Mouse (Mus musculus): Measurements from ENCODE around the gene Slc39a13. TPM values are rescaled to one million over a fixed set of nuclear protein-coding genes. Genes with fewer than 3 reads are reported as not detected.
"Not testable (repeated sequence)": the region's sequence is repeated elsewhere in the genome, so short reads cannot be mapped to it uniquely, and the experiment has no call there.

Slc39a13 gene
- polyA plus RNA-seq, 1 experiment from 2014 or later, result 22.6 TPM

DNA sequence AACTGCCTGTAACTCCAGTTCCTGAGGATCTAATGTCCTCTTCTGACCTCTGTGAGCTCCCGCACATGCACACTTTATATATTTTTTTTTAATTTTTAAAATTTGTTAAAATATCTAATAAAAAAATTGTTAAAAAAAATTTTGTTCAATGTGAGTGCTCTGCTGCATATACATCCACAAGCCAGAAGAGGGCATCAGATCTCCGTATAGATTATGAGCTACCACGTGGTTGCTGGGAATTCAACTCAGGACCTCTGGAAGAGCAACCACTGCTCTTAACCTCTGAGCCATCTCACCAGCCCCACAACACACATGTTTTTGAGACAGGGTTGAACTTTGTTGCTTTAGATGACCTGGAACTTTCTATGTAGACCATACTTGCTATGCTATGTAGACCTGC is 37.2 kb downstream of the Slc39a13 start:
- Histone ChIP-seq H3K9ac (no peak overlapping the region), H3K27me3 (no peaks in the 10 kb centered on the region), H3K36me3 (replicated peaks) (no peaks in the 10 kb centered on the region), H3K27ac (no peak overlapping the region), H3K4me2 (no peak overlapping the region), H3K4me1 (peaks cover 2% of the 10 kb centered on the region; the same call in 1 of the 2 replicates), H3K4me3 (replicated peaks) (no peak overlapping the region), H3K9me3 (no peaks in the 10 kb centered on the region)
- WGBS, result 23% methylated on average over 3 of the region's 3 CpGs
- ATAC-seq (ENCODE audit: low FRiP score), result no peak

DNA sequence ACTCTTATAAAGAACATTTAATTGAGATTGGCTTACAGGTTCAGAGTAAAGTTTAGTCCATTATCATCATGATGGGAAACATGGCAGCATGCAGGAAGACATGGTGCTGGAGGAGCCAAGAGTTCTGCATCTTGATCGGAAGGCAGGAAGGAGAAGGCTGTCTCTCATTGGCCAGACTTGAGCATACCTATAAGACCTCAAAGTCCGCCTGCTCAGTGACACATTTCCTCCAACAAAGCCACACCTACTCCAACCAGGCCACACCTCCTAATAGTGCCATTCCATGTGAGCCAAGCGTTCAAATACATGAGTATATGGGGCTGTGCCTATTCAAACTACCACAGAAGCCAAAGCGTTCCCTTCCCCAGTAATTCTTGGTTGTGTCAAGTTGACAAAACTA is 39.0 kb downstream of the Slc39a13 start:
- no peak for ATAC-seq (ENCODE audit: low FRiP score)
- Histone ChIP-seq H3K9ac (no peak overlapping the region), H3K36me3 (replicated peaks) (no peaks in the 10 kb centered on the region), H3K27me3 (no peaks in the 10 kb centered on the region), H3K4me2 (no peak overlapping the region), H3K4me1 (peaks cover 2% of the 10 kb centered on the region; the same call in 1 of the 2 replicates), H3K4me3 (replicated peaks) (no peak overlapping the region), H3K27ac (no peak overlapping the region), H3K9me3 (no peaks in the 10 kb centered on the region)
- 82% methylated on average over 4 of the region's 4 CpGs for WGBS

DNA sequence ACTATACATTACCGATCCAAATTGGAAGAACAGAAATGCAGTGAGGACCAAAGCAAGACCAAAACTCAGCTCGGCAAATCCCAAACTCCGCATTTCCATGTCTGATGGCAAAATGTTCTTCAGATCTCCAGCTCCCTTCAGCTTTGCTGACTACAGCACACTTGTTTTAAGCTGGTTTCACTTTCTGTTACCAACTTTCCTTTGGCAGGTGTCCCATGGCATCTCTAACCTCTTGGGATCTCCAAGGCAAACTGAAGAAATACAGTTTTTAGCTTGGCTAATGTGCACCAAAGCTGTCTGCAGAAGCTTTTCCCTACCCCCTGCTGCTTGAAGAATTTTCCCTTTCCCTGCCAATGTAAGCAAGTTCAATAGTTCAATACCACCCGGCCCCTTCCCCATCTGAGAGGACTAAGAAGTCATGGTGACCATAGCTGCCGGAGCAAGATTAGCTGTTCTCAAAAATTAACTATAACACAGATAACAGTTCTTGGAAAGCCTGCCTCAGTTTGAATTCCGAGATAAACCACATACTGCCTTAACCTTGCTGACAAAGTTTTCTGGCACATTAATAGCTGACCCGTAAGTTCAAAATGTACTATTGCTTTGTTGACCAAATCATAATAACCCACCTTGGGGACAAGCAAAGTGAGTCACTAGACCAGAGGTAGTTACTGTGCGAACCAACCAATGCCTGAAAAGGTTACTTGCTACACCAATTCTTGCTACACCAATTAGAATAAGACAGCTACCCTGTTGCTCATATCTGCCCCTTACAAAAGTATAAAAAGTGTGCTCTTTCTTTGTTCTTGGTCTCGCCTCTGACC is 42.6 kb downstream of the Slc39a13 start:
- Histone ChIP-seq H3K9ac (no peak overlapping the region), H3K4me1 (no peaks in the 10 kb centered on the region; the same call in 1 of the 2 replicates), H3K4me2 (no peak overlapping the region), H3K9me3 (no peaks in the 10 kb centered on the region), H3K4me3 (replicated peaks) (no peak overlapping the region), H3K27ac (no peak overlapping the region), H3K27me3 (no peaks in the 10 kb centered on the region), H3K36me3 (replicated peaks) (no peaks in the 10 kb centered on the region; the same call in 1 of the 2 replicates)
- no peak for ATAC-seq (ENCODE audit: low FRiP score)
- WGBS, result 87% methylated on average over 9 of the region's 9 CpGs

DNA sequence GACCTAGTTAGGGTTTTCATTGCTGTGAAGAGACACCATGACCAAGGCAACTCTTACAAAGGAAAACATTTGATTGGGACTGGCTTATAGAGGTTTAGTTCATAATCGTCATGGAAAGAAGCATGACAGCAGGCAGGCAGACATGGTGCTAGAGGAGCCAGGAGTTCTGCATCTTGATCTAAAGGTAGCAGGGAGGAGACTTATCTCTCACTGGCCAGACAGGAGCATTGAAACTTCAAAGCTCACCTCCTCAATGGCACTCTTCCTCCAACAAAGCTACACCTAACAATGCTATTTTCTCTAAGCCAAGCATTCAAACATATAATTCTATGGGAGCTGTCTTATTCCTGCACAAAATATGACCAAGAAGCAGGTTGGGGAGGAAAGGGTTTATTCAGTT is 43.7 kb downstream of the Slc39a13 start:
- Histone ChIP-seq H3K36me3 (replicated peaks) (no peaks in the 10 kb centered on the region; the same call in 1 of the 2 replicates), H3K27me3 (no peaks in the 10 kb centered on the region), H3K27ac (no peak overlapping the region), H3K9ac (no peak overlapping the region), H3K4me2 (no peak overlapping the region), H3K4me1 (no peaks in the 10 kb centered on the region; the same call in 1 of the 2 replicates), H3K4me3 (replicated peaks) (no peak overlapping the region), H3K9me3 (no peaks in the 10 kb centered on the region)
- WGBS, result 85% methylated on average over 1 of the region's 1 CpGs
- no peak for ATAC-seq (ENCODE audit: low FRiP score)

DNA sequence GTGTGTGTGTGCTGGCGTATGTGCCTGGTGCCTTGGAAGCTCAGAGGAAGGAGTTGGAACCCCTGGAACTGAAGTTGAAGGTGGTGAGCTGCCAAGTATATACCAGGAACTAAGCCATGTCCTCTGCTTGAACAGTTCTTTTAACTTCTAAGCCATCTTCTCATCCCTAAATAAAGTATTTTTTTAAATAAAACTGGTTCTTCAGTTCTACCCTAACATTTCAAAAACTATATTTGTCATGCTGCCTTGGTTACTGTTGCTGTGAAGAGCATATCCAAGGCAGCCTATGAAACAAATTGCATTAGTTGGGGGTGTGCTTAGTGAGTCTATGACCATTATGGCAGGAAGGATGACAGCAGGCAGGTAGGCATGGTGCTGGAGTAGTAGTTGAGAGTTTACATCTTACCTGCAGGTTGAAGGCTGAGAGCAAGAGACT is 45.1 kb downstream of the Slc39a13 start:
- H3K27ac ChIP-seq, result no peak overlapping the region
- 83% methylated on average over 1 of the region's 1 CpGs for WGBS
- H3K36me3 ChIP-seq (replicated peaks), result peaks cover 11% of the 10 kb centered on the region
- no peaks in the 10 kb centered on the region for H3K9me3 ChIP-seq
- no peak overlapping the region for H3K4me2 ChIP-seq
- no peak for ATAC-seq (ENCODE audit: low FRiP score)
- H3K27me3 ChIP-seq, result no peaks in the 10 kb centered on the region
- no peaks in the 10 kb centered on the region; the same call in 1 of the 2 replicates for H3K4me1 ChIP-seq
- no peak overlapping the region for H3K9ac ChIP-seq
- no peak overlapping the region for H3K4me3 ChIP-seq (replicated peaks)

DNA sequence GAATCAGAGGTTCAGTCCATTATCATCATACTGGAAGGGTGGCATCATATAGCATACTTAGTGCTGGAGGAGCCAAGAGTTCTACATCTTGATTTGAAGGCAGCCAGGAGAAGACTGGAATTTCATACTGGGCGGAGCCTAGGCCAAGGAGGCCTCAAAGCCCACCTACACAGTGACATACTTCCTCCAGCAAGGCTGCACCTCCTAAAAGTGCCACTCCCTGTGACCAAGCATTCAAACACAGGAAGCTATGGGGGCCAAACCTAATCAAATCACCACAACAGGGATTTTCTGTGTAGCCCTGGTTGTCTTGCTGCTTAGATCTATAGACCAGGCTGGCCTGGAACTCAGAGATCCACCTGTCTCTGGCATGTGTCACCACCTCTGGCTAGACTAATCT is 46.3 kb downstream of the Slc39a13 start:
- Histone ChIP-seq H3K4me1 (no peaks in the 10 kb centered on the region; the same call in 1 of the 2 replicates), H3K36me3 (replicated peaks) (peaks cover 20% of the 10 kb centered on the region), H3K27ac (no peak overlapping the region), H3K4me2 (no peak overlapping the region), H3K4me3 (replicated peaks) (no peak overlapping the region), H3K27me3 (no peaks in the 10 kb centered on the region), H3K9me3 (no peaks in the 10 kb centered on the region), H3K9ac (no peak overlapping the region)
- ATAC-seq (ENCODE audit: low FRiP score), result no peak
- 92% methylated on average over 1 of the region's 1 CpGs for WGBS

DNA sequence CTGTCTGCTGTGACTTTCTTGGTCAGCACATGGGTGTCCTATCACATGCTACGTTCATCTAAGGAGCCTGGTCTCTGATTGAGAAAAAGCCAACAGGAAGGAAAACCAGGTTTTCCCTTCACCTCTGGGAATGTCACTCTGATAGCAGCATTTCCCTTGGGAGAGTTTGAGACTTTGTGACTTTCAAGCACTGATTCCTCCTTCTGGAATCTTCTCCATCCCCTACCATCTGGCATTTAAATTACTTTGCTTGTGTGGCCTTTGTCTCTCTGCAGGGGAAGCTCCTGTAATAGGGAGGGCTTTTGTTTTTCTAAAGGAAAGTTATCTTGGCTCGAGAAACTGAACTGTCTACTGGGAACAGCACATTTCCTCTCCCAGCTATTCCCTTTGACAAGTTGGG is 47.1 kb downstream of the Slc39a13 start:
- Histone ChIP-seq H3K4me2 (no peak overlapping the region), H3K36me3 (replicated peaks) (peaks cover 24% of the 10 kb centered on the region), H3K9me3 (no peaks in the 10 kb centered on the region), H3K27ac (no peak overlapping the region), H3K9ac (no peak overlapping the region), H3K4me1 (no peaks in the 10 kb centered on the region; the same call in 1 of the 2 replicates), H3K27me3 (no peaks in the 10 kb centered on the region), H3K4me3 (replicated peaks) (no peak overlapping the region)
- no peak for ATAC-seq (ENCODE audit: low FRiP score)
- WGBS, result 71% methylated on average over 2 of the region's 2 CpGs

DNA sequence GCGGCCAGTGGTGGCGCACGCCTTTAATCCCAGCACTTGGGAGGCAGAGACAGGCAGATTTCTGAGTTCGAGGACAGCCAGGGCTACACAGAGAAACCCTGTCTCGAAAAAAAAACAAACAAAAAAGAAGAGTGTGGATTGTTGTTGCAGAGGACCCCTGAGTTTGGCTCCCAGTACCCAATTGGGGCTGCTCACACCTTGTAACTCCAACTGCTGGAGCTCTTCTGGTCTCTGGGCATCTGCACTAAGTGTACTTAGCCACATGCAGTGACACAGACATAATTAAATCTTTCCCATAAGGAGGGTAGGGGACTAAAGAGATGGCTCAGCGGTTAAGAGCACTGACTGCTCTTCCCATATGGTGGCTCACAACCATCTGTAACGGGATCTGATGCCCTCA is 48.0 kb downstream of the Slc39a13 start:
- not testable (repeated sequence) for H3K27ac ChIP-seq; H3K27me3 ChIP-seq; H3K4me1 ChIP-seq; H3K9me3 ChIP-seq; H3K4me2 ChIP-seq; H3K4me3 ChIP-seq (replicated peaks); H3K9ac ChIP-seq; ATAC-seq (ENCODE audit: low FRiP score)
- WGBS, result 95% methylated on average over 7 of the region's 7 CpGs
- H3K36me3 ChIP-seq (replicated peaks), result peaks cover 24% of the 10 kb centered on the region

DNA sequence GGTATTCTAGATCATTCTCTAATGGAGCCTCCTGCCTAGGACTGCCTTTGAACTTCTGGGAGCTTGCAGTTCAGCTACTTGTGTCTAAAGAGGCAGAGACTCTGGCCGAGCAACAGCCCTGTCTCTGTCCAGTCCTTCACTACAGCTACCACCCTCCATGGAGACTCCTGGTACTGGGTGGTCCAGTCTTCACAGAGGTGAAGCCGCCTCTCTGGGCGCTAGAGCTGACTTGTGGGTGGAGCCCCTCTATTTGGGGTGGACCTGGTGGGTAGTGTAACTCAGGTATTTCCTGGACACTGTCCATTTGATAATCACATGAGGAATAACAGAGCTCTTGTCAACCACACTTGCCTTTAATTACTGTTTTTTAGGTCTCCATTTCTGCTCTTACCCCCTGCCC is 50.3 kb downstream of the Slc39a13 start:
- Histone ChIP-seq H3K36me3 (replicated peaks) (peaks cover 37% of the 10 kb centered on the region), H3K27ac (no peak overlapping the region), H3K4me1 (no peaks in the 10 kb centered on the region; the same call in 1 of the 2 replicates), H3K9ac (no peak overlapping the region), H3K27me3 (no peaks in the 10 kb centered on the region), H3K4me3 (replicated peaks) (no peak overlapping the region), H3K4me2 (no peak overlapping the region), H3K9me3 (no peaks in the 10 kb centered on the region)
- 95% methylated on average over 3 of the region's 3 CpGs for WGBS
- ATAC-seq (ENCODE audit: low FRiP score), result no peak

DNA sequence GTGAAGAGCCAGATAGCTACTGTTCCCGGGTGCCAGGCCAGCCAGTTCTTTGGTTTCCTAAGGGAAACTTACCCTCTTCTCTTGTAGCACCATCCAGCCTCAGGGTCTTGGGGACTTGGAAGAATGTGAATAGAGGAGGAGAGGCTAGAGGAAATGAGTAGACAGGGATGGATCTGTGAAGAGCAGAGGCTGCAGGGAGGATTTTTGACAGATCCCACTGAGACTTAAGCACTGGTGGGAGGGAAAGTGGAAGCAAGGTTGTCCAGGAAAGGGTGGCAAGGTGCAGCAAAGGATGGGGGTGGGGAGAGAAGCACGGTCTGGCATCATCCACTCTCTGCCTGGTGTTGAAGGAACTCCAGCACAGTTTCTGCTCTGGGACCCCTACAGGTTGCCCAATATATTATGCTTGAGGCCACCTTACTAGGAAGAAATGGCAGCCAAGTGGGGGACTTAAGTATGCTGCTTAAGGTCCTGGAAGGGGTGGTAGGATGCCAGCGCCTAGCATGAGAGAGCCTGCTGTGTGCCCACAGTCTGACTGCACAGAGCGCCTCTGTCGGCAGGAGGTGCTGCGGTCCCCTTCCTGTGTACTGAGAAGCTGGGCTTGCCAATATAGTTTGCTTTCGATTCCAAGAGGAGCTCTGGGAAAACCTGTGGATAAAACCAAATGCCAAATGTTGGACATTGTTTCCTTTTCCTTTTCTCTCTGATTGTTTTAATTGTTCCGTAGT is 52.0 kb downstream of the Slc39a13 start:
- Histone ChIP-seq H3K4me2 (no peak overlapping the region), H3K9ac (no peak overlapping the region), H3K9me3 (no peaks in the 10 kb centered on the region), H3K4me1 (no peaks in the 10 kb centered on the region; the same call in 1 of the 2 replicates), H3K4me3 (replicated peaks) (no peak overlapping the region), H3K27ac (peak overlapping the region; percentile 53; the same call in 1 of the 2 replicates), H3K36me3 (replicated peaks) (peaks cover 54% of the 10 kb centered on the region), H3K27me3 (no peaks in the 10 kb centered on the region)
- 81% methylated on average over 8 of the region's 8 CpGs for WGBS
- no peak for ATAC-seq (ENCODE audit: low FRiP score)

DNA sequence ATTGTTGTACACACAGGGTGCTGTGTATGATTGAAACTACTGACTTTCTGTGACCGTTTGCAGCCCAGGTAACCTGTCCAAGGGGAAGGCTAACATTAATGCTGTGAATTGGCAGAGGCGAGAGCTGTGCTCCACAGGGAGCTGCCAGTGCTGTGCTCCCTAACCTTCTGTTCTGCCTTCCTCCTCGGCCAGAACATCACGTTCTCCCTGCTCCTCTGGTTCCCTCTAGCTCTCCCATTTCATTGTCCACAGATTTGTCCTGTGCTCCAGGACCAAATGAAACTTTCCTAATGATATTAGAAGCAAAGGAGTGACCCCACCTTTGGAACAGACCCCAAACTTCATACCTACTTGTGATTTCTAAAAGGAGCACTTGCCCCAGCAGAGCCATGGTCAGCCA is 54.8 kb downstream of the Slc39a13 start:
- WGBS, result 86% methylated on average over 4 of the region's 4 CpGs
- H3K9ac ChIP-seq, result no peak overlapping the region
- H3K36me3 ChIP-seq (replicated peaks), result peaks cover 68% of the 10 kb centered on the region

DNA sequence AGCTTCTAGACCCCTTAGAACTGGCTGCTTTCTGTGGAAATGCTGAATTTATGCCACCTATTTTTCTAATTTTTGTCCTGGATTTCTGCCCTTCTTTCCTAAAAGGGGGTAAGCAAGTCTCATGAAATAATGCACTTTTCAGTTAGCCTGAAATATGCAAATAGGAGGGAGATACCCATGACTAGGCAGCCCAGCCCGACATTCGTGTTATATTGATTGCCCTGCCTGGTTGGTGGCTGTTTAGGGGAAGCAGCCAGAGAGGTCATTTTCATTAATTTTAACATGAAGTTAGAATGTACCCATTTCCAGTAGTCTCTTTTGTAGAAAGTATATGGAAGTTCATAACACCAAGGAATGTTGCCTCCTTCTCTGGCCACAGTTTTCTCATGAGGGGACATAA is 56.3 kb downstream of the Slc39a13 start:
- Histone ChIP-seq H3K9me3 (no peaks in the 10 kb centered on the region), H3K27me3 (no peaks in the 10 kb centered on the region), H3K4me2 (no peak overlapping the region), H3K4me1 (no peaks in the 10 kb centered on the region; the same call in 1 of the 2 replicates), H3K9ac (no peak overlapping the region), H3K36me3 (replicated peaks) (peaks cover 72% of the 10 kb centered on the region), H3K27ac (no peak overlapping the region), H3K4me3 (replicated peaks) (no peak overlapping the region)
- no peak for ATAC-seq (ENCODE audit: low FRiP score)
- 97% methylated on average over 2 of the region's 2 CpGs for WGBS

More for the DNA sequence above, 54.8 kb downstream of the Slc39a13 start:
- ATAC-seq (ENCODE audit: low FRiP score), result no peak
- no peak overlapping the region for H3K27ac ChIP-seq
- no peaks in the 10 kb centered on the region; the same call in 1 of the 2 replicates for H3K4me1 ChIP-seq
- H3K4me2 ChIP-seq, result no peak overlapping the region
- H3K4me3 ChIP-seq (replicated peaks), result no peak overlapping the region
- no peaks in the 10 kb centered on the region for H3K27me3 ChIP-seq
- H3K9me3 ChIP-seq, result no peaks in the 10 kb centered on the region
